Mouse (Mus musculus) megakaryocyte progenitor cell, adult 5-6 weeks (primary cell): ENCODE measurements around the gene Kdsr. TPM values are rescaled to one million over a fixed set of nuclear protein-coding genes. Genes with fewer than 3 reads are reported as not detected.
"Not testable (repeated sequence)": the region's sequence is repeated elsewhere in the genome, so short reads cannot be mapped to it uniquely, and the experiment has no call there.

Experiments
- ATAC-seq: replicated peaks from 2 replicates; pipeline ENCODE4 v1.8.0; 2016; ENCODE audit warnings: mild to moderate bottlenecking, moderate TSS enrichment, inconsistent platforms; ENCODE audit not compliant: poor library complexity
- total RNA-seq, 2 experiments: library from RNA; stranded (forward) in 1 of 2; stranded (reverse) in 1 of 2; fragments of 157-497, 149-512 nt in 1 of 2; fragments of 200-1000 nt in 1 of 2; gene quantifications; 2 replicates each; pipeline versions ENCODE4 v1.2.3 to v1.2.4; 2015 to 2017

Kdsr gene
- total RNA-seq, 2 experiments from 2014 or later, result 12.8 to 32.4 TPM

GRCm38 (mm10) chr1:106740735-106741134 is 18.8 kb downstream of the Kdsr start:
- ATAC-seq, result no peak

DNA sequence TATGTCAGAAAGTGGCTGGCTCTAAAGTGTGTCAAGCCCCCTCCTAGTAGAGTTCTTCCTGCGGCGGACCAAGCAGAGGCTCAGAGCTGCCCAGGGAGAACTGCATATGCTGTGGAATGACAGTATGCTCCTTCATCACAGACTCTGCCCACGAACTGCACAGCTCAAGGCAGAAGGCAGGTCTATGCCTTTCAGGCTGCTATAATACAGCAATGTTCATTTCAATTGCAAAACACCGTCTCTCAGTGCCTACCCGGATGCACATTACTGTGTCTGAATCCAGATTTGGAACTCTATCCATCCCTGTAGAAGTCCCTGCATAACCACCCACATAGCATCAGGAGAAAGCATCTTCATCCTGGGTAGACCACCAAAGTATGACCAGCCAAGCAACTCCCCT is 19.7 kb downstream of the Kdsr start:
- ATAC-seq, result no peak

DNA sequence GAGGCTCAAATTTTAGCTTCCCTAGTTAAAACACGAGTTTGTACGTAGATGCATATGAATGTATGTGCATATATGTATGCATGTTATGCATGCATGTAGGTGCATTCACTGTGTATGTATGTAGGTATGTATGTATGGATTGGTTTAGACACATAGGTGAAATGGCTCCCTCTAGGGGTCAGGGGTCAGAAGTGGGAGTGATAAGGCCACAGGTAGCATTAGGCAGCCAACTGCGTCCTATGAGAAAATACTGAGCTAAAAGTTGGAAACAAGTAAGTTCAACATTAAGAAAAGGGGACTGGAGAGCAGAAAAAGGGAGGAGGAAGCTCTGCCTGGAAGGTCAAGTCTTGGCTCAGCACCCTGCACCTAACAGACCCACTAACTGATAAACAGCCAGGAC is 21.4 kb downstream of the Kdsr start:
- ATAC-seq, result peak; percentile 79

- no peak for ATAC-seq
These were observed 23.3 kb downstream of the Kdsr start for GRCm38 (mm10) chr1:106736211-106736610.

DNA sequence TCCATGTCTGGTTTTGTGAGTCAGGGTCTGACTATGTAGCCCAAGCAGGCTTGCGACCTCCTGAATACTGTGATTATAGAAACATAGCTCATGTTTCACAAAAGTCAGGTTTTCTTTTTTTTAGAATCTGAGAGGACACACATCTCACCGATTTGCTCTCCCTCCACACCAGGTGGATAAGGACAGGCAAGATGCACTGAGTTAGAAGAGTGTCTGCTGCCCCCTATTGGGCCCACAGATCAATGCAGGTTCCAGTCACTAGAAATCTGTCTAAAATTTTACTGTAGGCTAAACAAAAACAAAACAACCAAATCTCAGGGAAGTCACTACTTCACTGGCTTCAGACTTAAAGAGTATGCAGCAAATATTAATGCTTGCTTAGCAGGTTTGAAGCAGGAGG is 23.9 kb downstream of the Kdsr start:
- peak; percentile 93 for ATAC-seq

DNA sequence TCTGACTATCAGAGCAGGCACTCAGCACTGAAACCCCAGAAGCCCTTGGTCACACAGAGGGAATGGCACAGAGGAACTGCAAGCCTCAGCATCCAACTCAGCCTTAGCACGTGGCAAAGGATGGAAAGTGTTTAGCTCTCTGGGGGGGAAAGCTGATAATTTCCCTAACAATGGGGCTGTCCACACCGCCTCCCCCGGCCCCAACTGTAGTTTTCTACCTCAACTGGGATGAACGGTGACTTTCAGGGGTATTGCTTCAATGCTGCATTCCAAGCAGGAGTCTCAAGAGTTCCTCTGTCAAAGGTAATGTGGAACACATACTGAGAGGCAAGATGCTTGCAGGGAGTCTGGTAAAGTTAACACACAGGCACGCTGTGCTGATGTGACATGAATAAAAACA is 37.5 kb downstream of the Kdsr start:
- ATAC-seq, result no peak

DNA sequence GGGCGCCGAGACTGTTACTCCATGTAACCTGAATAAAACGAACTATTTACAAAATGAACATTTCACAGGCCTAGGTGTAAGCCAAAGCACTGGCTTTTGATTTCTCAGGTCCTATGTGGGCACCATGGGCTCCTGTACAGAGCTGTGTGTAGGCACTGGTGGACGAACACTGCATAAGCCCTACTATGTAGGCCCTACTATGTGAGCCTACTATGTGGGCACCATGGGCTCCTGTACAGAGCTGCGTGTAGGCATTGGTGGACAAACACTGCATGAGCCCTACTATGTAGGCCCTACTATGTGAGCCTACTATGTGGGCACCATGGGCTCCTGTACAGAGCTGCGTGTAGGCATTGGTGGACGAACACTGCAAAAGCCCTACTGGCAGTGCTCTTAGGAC is 41.8 kb downstream of the Kdsr start:
- not testable (repeated sequence) for ATAC-seq

DNA sequence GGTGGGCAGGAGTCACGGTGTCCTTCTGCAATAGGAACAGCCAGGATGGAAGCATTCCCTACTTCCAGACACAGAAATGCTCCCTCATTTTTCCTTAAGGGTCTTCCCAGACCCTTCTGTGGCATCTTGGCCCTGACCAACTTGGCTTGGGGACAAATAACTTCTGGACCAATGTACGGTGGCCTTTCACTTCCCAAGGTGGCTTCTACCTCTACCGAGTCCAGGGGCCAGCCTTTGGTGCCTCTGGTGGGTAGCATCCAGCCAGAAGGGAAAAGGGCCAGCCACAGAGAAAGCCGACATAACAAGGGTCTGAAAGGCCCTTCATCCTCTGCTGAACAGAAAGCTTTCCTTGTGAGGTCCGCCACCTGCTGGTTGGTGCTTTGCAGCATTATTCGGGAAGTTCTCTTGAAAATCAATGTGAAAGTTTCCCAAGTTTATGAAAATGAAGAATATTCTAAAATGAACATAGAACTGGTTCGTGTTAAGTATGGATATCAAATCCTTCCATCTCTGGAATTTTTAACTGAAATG is 42.4 kb downstream of the Kdsr start:
- peak; percentile 30; the same call in 1 of the 2 replicates for ATAC-seq

DNA sequence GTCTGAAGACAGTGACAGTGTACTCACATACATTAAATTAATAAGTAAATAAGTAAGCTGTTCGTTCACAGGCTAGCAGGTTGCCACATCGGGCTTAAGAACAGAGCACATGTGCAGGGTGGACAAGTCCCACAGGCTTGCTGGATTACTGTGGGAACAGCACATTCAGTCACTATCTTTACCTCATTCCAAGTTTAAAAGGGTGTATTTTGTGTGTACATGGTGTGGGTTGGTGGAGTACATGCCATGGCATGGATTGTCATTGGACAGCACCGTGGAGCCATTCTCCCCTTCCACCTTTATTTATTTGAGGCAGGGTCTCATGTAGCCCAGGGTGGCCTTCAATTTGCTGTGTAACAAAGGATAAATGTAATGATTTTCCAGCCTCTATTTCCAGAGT is 43.4 kb downstream of the Kdsr start:
- no peak for ATAC-seq

GRCm38 (mm10) chr1:106715111-106716083 is 44.1 kb downstream of the Kdsr start:
- ATAC-seq, result peak; percentile 1; the same call in 1 of the 2 replicates

- ATAC-seq, result peak; percentile 8
These were observed 45.0 kb downstream of the Kdsr start for GRCm38 (mm10) chr1:106714530-106714981.

DNA sequence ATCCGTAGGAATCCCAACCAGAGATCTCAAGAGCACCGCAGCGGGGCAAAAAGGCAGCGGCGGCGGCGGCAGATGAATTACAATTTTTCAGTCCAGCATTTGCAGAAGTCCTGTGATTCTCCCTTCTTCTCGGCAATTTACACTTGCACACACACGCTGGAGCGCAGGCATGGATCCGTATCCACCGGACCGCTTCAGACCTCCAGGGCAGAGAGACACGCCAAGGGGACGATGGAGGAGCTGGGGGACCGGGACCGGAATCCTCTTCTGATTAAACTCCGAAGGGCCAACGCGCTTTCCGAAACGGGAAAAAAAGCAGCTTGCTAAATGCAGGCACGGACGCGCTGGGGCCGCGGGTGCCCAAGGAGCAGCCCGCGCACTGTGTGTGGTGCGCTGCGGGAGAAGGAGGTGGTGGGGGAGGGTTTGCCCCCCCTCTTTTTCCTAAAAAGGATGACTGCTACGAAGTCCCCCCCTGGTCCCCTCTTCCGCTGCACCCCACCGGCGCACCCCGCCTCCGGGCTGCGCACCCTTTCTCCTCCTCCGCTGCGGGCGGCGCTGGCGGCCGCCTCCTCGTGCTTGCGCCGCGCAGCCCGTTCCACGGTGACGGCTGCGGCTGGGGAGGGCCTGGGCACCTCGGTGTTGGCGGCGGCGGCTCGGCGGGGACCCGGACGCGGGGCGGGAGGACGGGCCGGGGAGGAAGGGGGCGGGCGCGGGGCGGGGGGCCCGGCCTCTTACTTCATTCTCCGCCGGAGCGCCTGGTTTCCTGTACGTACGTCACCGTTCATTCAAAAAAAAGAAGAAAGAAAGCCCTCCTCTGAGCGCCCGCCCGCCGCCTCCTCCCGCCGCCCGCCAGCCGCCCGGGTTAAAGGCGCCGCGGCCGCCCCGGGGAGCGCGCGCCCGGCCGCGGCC is 45.7 kb downstream of the Kdsr start, which contains the start of gene Bcl2:
TSS of gene Bcl2 (minus strand) at position 654 of the 909 bp plus-strand sequence.
- ATAC-seq, result peak; percentile 32

- ATAC-seq, result peak; percentile 53
These were observed 47.2 kb downstream of the Kdsr start for GRCm38 (mm10) chr1:106712330-106712729.

DNA sequence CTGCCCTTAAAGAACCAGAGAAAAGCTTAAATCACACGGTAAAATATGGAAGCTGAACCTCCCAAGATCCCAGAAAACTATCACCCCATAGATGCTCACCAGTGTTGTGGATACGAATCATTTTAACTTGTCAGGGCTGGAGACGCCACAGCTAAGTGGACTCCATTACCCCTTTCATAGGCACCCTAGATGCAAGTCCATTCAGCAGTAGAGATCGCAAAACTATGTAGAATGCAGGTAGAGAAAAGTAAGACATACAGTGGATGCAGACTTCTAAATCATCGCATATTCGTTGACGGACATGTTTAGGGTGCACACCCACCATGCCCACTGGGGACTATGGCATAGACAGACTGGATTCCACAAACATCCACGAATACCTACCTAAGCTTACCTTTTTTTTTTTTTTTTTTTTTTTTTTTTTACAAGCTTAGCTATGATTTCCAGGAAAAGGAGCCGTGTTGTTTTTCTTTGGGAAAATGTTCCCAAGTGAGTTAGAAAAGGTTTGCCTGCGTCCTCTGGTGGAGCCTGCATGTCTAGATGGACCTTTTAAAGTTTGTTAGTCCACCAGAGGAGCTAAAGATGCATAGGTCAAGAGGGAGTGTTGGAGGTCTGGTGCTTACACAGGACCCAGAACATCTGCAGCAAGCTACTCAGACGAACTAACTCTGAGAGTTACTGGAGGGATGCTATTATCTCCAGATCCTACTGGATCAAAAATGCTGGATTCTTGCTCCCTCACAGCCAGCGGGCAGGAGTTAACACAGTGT is 48.0 kb downstream of the Kdsr start:
- no peak for ATAC-seq

GRCm38 (mm10) chr1:106710202-106710601 is 49.3 kb downstream of the Kdsr start:
- ATAC-seq, result peak; percentile 28

- no peak for ATAC-seq
These were observed 52.3 kb downstream of the Kdsr start for GRCm38 (mm10) chr1:106707036-106707880.

- ATAC-seq, result no peak
These were observed 56.3 kb downstream of the Kdsr start for GRCm38 (mm10) chr1:106703183-106703582.

DNA sequence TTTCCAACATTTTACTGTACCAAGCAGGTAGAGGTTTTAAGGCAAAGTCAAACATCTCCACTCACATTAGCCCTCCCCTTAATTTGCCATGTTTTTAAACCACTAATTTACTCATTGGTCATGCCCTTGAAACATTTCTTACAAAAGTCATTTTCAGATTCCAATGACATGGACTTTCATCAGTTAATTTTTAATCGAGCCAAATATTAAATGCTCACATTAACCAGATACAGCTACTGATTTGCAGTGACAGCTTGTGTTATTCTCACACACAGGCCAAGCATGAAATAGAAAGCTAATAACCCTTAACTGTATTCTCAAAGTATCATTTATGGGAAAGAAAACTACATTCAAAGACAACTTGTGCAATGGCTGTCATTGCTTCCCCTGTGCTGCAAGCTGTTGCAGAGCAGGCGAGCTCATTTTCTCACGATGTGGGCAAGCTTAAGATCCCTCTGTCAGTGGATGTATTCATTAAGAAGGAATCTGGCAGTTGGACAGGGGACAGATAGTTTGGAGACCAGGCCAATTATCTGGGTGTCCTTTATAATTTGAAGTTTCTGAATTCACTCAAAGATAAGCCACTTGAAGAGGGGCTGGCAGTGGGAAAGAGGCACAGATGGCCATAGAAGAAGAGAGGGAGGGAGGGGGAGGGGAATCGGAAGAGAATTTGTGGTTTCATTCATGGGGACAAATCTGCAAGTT is 56.9 kb downstream of the Kdsr start:
- peak; percentile 52; the same call in 1 of the 2 replicates for ATAC-seq
